Mouse (Mus musculus) small intestine, adult 10 weeks (tissue): ENCODE results near the gene G6pc3. TPM values are rescaled to one million over a fixed set of nuclear protein-coding genes. Genes with fewer than 3 reads are reported as not detected.

Experiments
- polyA plus RNA-seq: library from polyadenylated mRNA; stranded (reverse); fragments of 350-450 nt; fragmentation: Illumina TruSeq; extraction: RNeasy Lipid Tissue Mini Kit (QIAGEN cat#74804); gene quantifications from one replicate; pipeline ENCODE4 v1.2.3, GENCODE M21; 2014; ENCODE audit warnings: low replicate concordance

The G6pc3 gene
- polyA plus RNA-seq: 1.1 TPM

DNA sequence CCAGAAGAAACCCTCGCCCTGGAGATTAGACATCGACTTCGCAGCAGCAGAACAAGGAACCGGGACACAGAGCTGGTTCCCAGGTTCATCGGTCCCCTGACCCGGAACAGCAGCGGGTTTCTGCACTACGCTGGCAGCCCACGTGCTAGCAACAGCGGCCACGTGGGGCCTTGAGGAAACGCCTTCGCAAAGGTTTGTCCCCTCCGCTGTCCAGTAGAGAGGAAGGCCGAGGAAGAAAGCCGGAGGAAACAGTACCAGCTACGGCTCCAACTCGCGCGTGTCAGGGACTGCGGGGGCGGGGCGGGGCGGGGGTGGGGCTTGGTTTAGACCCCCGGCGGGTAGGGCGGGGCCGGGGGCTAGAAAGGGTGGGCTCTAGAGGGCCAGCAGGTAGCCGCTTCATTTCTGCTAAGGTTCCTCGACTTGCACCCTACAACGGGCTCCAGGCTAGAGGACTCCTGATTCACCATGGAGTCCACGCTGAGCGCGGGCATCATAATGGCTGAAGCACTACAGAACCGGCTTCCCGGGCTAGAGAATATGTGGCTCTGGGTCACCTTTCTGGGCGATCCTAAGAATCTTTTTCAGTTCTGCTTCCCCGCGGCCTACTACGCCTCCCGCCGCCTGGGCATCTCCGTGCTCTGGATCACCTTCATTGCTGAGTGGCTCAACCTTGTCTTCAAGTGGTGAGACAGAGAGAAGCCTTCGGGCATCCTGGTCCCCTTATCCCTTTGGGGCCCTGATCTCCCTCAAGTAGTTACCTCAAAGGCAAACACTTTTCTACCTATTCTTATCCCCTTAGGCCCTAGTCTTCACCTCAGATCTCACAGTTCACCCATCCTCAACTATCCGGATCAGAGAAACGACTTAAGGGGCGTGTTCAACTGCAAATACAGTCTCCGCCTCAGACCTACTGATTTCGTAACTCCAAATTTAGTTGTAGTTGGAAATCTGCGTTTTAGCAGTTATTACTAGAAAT, at the start of gene G6pc3:
Gene G6pc3, plus strand, starts transcription at position 160 of the 976 bp plus-strand sequence.

DNA sequence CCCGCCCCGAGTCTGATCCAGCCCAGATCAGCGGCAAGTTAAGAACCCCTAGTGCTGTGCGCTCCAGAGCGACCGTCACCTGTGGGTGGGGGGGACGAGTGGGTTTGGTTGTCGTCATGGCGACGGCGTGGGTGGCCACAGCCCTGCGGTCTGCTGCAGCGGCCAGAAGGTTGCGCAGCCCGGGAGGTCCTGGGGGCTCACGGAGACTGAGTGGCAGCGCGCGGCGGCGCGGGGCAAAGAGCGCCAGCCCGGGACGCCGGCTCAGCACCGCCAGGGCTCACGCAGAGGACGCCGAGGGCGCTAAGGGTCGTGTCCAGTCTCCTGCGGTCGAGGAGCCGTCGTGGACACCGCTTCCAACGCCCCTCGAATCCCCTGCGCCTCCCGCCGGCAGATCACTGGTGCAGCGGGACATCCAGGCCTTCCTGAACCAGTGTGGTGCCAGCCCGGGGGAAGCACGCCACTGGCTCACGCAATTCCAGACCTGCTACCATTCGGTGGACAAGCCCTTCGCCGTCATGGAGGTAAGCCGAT, 43.9 kb upstream of the G6pc3 start, which contains the start of gene Nags:
Gene Nags, plus strand, starts transcription at position 43 of the 531 bp plus-strand sequence.

DNA sequence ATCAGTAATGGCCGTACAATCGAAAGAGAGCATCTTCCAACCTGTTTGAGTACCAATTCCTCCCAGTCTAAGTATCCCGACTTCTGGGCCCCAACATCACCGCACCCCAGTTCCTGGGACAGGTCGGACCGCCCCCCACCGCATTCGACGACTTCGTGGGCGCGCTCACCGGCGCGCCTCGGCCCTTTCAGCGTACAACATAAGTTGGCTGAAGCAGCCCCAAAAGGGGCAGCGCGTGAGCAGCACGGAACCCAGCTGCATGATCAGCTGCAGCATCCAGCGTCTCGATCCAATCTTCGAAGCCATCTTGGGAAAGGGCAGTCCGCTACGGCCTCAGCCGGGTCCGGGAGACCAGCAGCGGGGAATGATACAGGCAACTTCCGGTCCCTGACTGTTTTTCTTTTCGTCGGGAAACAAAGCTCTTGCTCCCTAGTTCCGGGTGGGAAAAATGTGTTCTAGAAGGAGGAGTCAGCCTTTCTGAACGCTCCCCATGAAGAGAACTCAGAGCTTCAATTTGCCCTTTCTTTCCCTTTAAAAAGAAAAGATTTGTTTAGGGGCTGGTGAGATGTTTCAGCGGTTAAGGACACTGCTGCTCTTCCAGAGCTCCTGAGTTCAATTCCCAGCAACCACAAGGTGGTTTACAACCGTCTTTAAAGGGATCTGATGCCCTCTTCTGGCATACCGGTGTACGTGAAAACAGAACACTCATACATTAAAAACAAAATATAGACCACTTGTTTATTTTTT, 33.2 kb upstream of the G6pc3 start, which contains the start of gene Tmem101:
Gene Tmem101, minus strand, starts transcription at position 366 of the 747 bp plus-strand sequence.

DNA sequence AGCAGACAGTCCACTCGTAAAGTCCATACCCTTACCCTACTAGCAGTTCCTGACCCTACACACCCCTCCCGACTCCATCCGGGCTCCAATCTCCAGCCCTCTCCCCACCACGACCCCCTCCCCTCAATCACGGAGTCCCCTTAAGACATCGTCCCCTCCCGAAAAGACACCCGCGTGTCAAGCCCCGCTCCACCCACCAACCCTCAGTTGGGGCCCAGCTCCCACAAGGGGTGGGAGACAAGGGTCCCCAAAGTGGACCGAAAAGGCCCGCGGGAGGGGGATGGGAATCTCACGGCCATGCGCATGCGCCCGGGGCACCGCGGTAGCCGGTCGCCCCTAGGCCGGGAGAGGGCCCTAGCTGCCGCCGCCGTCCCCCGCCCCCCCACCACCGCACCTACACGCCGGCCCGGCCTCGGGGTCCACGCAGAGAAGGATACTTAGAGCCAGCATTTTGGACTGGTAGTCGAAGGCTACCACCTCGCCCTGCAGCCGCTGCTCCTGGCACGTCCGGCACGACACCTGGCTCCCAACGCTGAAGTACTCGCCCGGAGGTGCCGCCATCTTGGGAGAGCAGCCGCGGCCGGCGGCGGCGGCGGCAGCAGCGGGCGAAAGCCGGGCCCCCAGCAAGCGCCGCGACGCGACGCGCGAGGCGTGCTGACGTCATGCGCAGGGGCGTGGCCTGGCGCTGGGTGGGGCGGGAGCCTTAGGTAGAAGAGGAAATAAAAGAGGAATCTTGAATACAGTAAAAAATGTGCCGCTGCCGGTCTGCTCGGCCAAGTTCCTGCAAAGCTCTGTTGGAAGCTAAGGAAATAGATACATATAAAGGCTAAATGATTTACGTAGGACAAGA, 4.5 kb upstream of the G6pc3 start, which contains the start of gene Lsm12:
Gene Lsm12, minus strand, starts transcription at position 651 of the 850 bp plus-strand sequence.

DNA sequence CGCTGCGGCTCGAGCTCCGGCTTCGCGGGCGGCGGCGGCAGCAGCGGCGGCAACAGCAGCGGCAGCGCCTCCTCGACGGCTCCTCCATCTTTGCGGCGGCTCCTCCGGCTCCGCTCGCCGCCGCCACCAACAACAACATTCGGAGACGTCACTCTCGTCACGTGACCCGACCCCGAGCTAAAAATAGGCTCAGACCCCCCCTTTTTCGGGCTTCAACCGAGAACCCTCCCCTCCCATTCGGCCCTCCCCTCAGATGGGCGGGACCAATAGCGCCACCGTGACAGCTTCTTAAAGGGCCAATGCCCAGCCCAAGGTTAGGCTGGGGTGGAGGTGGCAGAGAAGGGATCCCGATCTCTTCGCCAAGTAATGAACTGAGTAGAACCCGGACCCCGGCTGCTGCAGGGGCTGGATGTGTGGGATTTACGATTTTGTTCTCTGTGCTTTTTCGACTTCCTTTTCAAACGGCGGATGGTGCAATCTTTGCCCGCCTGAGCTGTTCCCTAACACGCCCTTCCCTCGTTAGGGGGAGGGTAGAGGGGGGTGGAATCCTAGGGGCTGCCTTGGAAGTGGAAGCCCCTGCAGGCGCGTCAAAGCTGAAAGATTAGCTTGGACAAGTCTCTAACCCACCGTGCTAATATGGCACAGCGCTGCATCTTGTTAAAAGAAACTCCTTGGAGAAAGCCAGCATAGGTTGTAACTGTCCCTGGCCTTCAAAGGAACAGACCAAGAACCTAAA, 40.8 kb downstream of the G6pc3 start, which contains the start of gene Hdac5:
Gene Hdac5, minus strand, starts transcription at position 161 of the 736 bp plus-strand sequence.

Other genes starting within 250 kb of the G6pc3 start
- not detected for gene Sost, start 222.6 kb upstream of the G6pc3 start, polyA plus RNA-seq
- not detected for gene Cfap97d1, start 205.3 kb upstream of the G6pc3 start, polyA plus RNA-seq
- 5.8 TPM for gene Dusp3, start 202.6 kb upstream of the G6pc3 start, polyA plus RNA-seq
- 0.30 TPM for gene Mpp3, start 161.2 kb upstream of the G6pc3 start, polyA plus RNA-seq
- gene Cd300lg, start 148.1 kb upstream of the G6pc3 start, polyA plus RNA-seq: 3.2 TPM
- gene Mpp2, start 101.1 kb upstream of the G6pc3 start, polyA plus RNA-seq: not detected
- not detected for gene Ppy, start 88.3 kb upstream of the G6pc3 start, polyA plus RNA-seq
- gene Pyy, start 81.8 kb upstream of the G6pc3 start, polyA plus RNA-seq: not detected
- gene Nags, start 44.1 kb upstream of the G6pc3 start, polyA plus RNA-seq: 0.26 TPM
- 2.4 TPM for gene Tmem101, start 33.2 kb upstream of the G6pc3 start, polyA plus RNA-seq
- gene Lsm12, start 4.3 kb upstream of the G6pc3 start, polyA plus RNA-seq: 50.0 TPM
- gene Hdac5, start 40.5 kb downstream of the G6pc3 start, polyA plus RNA-seq: 1.2 TPM
- gene BC030867, start 59.3 kb downstream of the G6pc3 start, polyA plus RNA-seq: not detected
- gene Asb16, start 79.1 kb downstream of the G6pc3 start, polyA plus RNA-seq: not detected
- 6.1 TPM for gene Tmub2, start 95.3 kb downstream of the G6pc3 start, polyA plus RNA-seq
- gene Atxn7l3, start 107.0 kb downstream of the G6pc3 start, polyA plus RNA-seq: 5.4 TPM
- 22.9 TPM for gene Ubtf, start 130.1 kb downstream of the G6pc3 start, polyA plus RNA-seq
- not detected for gene Slc4a1, start 176.6 kb downstream of the G6pc3 start, polyA plus RNA-seq
- gene Rundc3a, start 203.8 kb downstream of the G6pc3 start, polyA plus RNA-seq: not detected
- 4.1 TPM for gene Slc25a39, start 218.3 kb downstream of the G6pc3 start, polyA plus RNA-seq
- 2.2 TPM for gene Grn, start 240.7 kb downstream of the G6pc3 start, polyA plus RNA-seq